Mouse (Mus musculus): ENCODE results near the gene Slc13a5. TPM values are rescaled to one million over a fixed set of nuclear protein-coding genes. Genes with fewer than 3 reads are reported as not detected.

The Slc13a5 gene
- total and polyA plus RNA-seq, 3 experiments, result not detected

- H3K27ac ChIP-seq (ENCODE audit: insufficient read depth, low read depth), result no peak overlapping the region
- dilution Hi-C loops (cut with MboI; ENCODE audit: extremely low pct_ligation_motif_present, extremely low pct_unique_long_range_greater_than_20kb, low sequenced_read_pairs), result no loop called here
- TF ChIP-seq E2F4 (IDR thresholded peaks at IDR 0.05; ENCODE audit: insufficient replicate concordance, low read depth, low read length), result no peak
- no peak for TF ChIP-seq CHD2 (IDR thresholded peaks at IDR 0.05; ENCODE audit: low read length)
- no peak for TF ChIP-seq HCFC1 (IDR thresholded peaks at IDR 0.05; ENCODE audit: low read depth, low read length)
- TF ChIP-seq UBTF (IDR thresholded peaks at IDR 0.05; ENCODE audit: low read depth, low read length), result no peak
- TF ChIP-seq ZMIZ1 (IDR thresholded peaks at IDR 0.05; ENCODE audit: low read depth, low read length), result no peak
- no peak for TF ChIP-seq MYC (IDR thresholded peaks at IDR 0.05; ENCODE audit: low read depth, low read length)
- TF ChIP-seq JUND (conservative IDR thresholded peaks at IDR 0.05; ENCODE audit: low read depth, low read length), result no peak
- TF ChIP-seq POLR2AphosphoS2 (IDR thresholded peaks at IDR 0.05; ENCODE audit: low read depth, low read length), result no peak
- TF ChIP-seq RCOR1 (conservative IDR thresholded peaks at IDR 0.05; ENCODE audit: low read depth, low read length), result no peak
- TF ChIP-seq POLR2A (IDR thresholded peaks at IDR 0.05; ENCODE audit: low read depth, low read length), result no peak
- TF ChIP-seq USF1 (IDR thresholded peaks at IDR 0.05; ENCODE audit: low read depth, low read length), result no peak
- TF ChIP-seq CHD1 (IDR thresholded peaks at IDR 0.05; ENCODE audit: low read depth, low read length), result no peak
- TF ChIP-seq MEF2A (IDR thresholded peaks at IDR 0.05; ENCODE audit: borderline replicate concordance, low read depth, low read length), result no peak
- TF ChIP-seq NRF1 (IDR thresholded peaks at IDR 0.05; ENCODE audit: low read depth, low read length), result no peak
- TF ChIP-seq USF2 (conservative IDR thresholded peaks at IDR 0.05; ENCODE audit: low read depth, low read length), result no peak
- TF ChIP-seq JUN (IDR thresholded peaks at IDR 0.05; ENCODE audit: insufficient read depth, low read depth, low read length), result no peak
- TF ChIP-seq MAZ (IDR thresholded peaks at IDR 0.05; ENCODE audit: low read depth, low read length), result no peak
- TF ChIP-seq TCF12 (IDR thresholded peaks at IDR 0.05; ENCODE audit: low read depth, low read length), result no peak
- no peak for TF ChIP-seq ZKSCAN1 (IDR thresholded peaks at IDR 0.05; ENCODE audit: borderline replicate concordance, low read depth, low read length)
- no peak for TF ChIP-seq SIN3A (IDR thresholded peaks at IDR 0.05; ENCODE audit: low read length)
- in situ Hi-C loops (cut with MboI; ENCODE audit: low pct_ligation_motif_present, low pct_unique_long_range_greater_than_20kb, low sequenced_read_pairs), result no loop called here
- H3K4me1 ChIP-seq (ENCODE audit: control insufficient read depth in 1 of 2, insufficient read depth in 2 of 2), result no peaks in the 10 kb centered on the region
- H3K79me2 ChIP-seq (replicated peaks; ENCODE audit: control insufficient read depth, extremely low read depth, insufficient read depth, poor library complexity, severe bottlenecking), result no peaks in the 10 kb centered on the region
- no peak overlapping the region for H3K4me2 ChIP-seq (ENCODE audit: insufficient read depth, low read depth, poor library complexity, severe bottlenecking)
- H3K9ac ChIP-seq (ENCODE audit: insufficient read depth, low read depth), result no peak overlapping the region
- no peak overlapping the region for H3K4me3 ChIP-seq (replicated peaks in 1 of 3; ENCODE audit: low read depth in 2 of 3, low read length in 2 of 3, poor library complexity in 1 of 3)
- no peaks in the 10 kb centered on the region for H3K36me3 ChIP-seq (replicated peaks in 1 of 2; ENCODE audit: control insufficient read depth in 1 of 2, insufficient read depth in 1 of 2, low read length in 1 of 2)
- DNase-seq (ENCODE audit: extremely low read depth), result no peak
- H3K27me3 ChIP-seq (replicated peaks), result peaks cover 12% of the 10 kb centered on the region
- no peaks in the 10 kb centered on the region for H3K9me3 ChIP-seq (replicated peaks; ENCODE audit: low read length)
Measured at GRCm38 (mm10) chr11:72285971-72286480, 19.0 kb upstream of the Slc13a5 start.

- dilution Hi-C loops (cut with MboI; ENCODE audit: extremely low pct_ligation_motif_present, extremely low pct_unique_long_range_greater_than_20kb, low sequenced_read_pairs), result no loop called here
- DNase-seq (ENCODE audit: extremely low read depth), result no peak
- no peaks in the 10 kb centered on the region for H3K79me2 ChIP-seq (replicated peaks; ENCODE audit: control insufficient read depth, extremely low read depth, insufficient read depth, poor library complexity, severe bottlenecking)
Measured at GRCm38 (mm10) chr11:72284532-72285182, 17.6 kb upstream of the Slc13a5 start.

More at GRCm38 (mm10) chr11:72284532-72285182, 17.6 kb upstream of the Slc13a5 start:
- Histone ChIP-seq H3K36me3 (replicated peaks in 1 of 2; ENCODE audit: control insufficient read depth in 1 of 2, insufficient read depth in 1 of 2, low read length in 1 of 2) (no peaks in the 10 kb centered on the region), H3K4me2 (ENCODE audit: insufficient read depth, low read depth, poor library complexity, severe bottlenecking) (no peak overlapping the region), H3K27ac (ENCODE audit: insufficient read depth, low read depth) (no peak overlapping the region), H3K4me3 (replicated peaks in 1 of 3; ENCODE audit: low read depth in 2 of 3, low read length in 2 of 3, poor library complexity in 1 of 3) (no peak overlapping the region), H3K4me1 (ENCODE audit: control insufficient read depth in 1 of 2, insufficient read depth in 2 of 2) (no peaks in the 10 kb centered on the region), H3K9me3 (replicated peaks; ENCODE audit: low read length) (peaks cover 2% of the 10 kb centered on the region), H3K9ac (ENCODE audit: insufficient read depth, low read depth) (no peak overlapping the region), H3K27me3 (replicated peaks) (peaks cover 15% of the 10 kb centered on the region)
- TF ChIP-seq E2F4 (IDR thresholded peaks at IDR 0.05; ENCODE audit: insufficient replicate concordance, low read depth, low read length) (no peak), EP300 (IDR thresholded peaks at IDR 0.05; ENCODE audit: low read length) (no peak), MAX (IDR thresholded peaks at IDR 0.05; ENCODE audit: low read length) (no peak), CTCF (conservative IDR thresholded peaks at IDR 0.05 in 1 of 2, IDR thresholded peaks at IDR 0.05 in 1 of 2; ENCODE audit: low read depth in 2 of 2, low read length in 2 of 2) (no peak), BHLHE40 (IDR thresholded peaks at IDR 0.05; ENCODE audit: low read depth, low read length) (no peak), POLR2A (IDR thresholded peaks at IDR 0.05; ENCODE audit: low read depth, low read length) (no peak), TCF12 (IDR thresholded peaks at IDR 0.05; ENCODE audit: low read depth, low read length) (no peak), NELFE (IDR thresholded peaks at IDR 0.05; ENCODE audit: low read depth, low read length) (no peak), ZC3H11A (IDR thresholded peaks at IDR 0.05; ENCODE audit: low read depth, low read length) (no peak), HCFC1 (IDR thresholded peaks at IDR 0.05; ENCODE audit: low read depth, low read length) (no peak), ETS1 (conservative IDR thresholded peaks at IDR 0.05; ENCODE audit: low read depth, low read length) (no peak), JUND (conservative IDR thresholded peaks at IDR 0.05; ENCODE audit: low read depth, low read length) (no peak)
- in situ Hi-C loops (cut with MboI; ENCODE audit: low pct_ligation_motif_present, low pct_unique_long_range_greater_than_20kb, low sequenced_read_pairs), result no loop called here
